Mouse (Mus musculus) cerebellum, adult 11-12 months (tissue): ENCODE data around the gene Tmprss13.

Experiments used
- DNase-seq: peaks from one replicate; pipeline ENCODE4 v3.0.0; 2022

The Tmprss13 gene

DNA sequence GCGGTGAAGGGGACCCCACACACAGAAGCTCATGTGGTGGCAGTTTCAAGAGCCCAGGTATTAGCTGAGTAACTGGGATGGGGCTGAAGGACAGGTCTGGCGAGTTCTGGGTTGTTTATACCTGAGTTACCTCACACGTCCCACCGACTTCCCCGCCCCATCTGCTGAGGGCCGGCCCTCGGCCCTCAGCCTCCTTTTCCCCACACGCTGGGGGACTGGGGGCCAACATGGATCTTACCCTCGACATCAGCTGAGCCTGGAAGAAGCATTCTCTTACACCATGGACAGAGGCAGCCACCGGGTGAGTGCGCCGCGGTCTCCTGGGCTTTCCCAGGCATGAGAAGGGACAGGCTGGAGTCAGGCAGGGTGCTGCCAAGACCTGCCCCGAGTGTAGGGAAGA is at the start of gene Tmprss13:
TSS of gene Tmprss13 (plus strand) at position 246 of the 400 bp plus-strand sequence.
- DNase-seq, result no peak

- DNase-seq, result no peak
Observed at GRCm38 (mm10) chr9:45272213-45272612, 46.7 kb upstream of the Tmprss13 start.

- DNase-seq, result no peak
Observed at GRCm38 (mm10) chr9:45274218-45274617, 44.7 kb upstream of the Tmprss13 start.

- DNase-seq, result no peak
Observed at GRCm38 (mm10) chr9:45274635-45275034, 44.3 kb upstream of the Tmprss13 start.

DNA sequence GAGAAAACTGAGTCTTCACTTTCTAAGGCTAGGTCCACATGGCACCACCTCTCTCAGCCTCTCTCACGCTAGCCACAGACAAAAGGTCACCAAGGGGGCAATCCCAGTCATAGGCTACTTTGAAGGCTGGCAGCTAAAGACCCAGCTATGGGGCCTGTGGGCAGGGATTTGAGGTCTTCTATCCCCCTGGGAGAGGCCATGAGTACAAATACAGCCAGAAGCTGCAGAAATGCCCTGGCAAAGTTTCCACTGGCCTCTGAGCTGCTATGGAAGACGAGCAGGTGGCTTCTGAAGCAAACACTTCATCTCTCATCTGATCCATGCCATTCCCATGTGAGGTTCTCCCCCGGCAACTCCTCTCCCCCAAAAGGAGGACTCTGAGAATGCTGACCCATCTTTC is 38.8 kb upstream of the Tmprss13 start:
- DNase-seq, result no peak

GRCm38 (mm10) chr9:45280891-45281290 is 38.0 kb upstream of the Tmprss13 start:
- no peak for DNase-seq

DNA sequence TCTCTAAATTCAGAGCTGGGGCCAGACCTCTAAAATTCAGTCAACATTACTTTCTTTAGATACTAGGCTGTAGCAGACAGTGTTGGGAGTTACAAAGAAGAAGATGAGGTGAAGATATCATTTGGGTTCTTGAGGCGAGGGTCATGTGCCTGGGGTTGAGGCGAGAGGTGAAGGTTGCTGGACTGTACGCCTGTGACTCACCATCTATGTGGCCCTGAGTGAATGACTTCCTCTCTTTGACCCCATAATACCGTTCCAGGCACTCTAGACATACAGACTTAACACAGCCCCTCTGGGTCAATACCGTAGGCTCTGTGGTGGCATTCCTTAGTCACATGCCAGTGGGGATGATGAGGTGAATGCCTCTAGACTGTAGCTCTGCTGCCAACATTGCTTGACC is 36.4 kb upstream of the Tmprss13 start:
- DNase-seq, result no peak

GRCm38 (mm10) chr9:45291481-45292168 is 27.3 kb upstream of the Tmprss13 start:
- peak; percentile 85 for DNase-seq

DNA sequence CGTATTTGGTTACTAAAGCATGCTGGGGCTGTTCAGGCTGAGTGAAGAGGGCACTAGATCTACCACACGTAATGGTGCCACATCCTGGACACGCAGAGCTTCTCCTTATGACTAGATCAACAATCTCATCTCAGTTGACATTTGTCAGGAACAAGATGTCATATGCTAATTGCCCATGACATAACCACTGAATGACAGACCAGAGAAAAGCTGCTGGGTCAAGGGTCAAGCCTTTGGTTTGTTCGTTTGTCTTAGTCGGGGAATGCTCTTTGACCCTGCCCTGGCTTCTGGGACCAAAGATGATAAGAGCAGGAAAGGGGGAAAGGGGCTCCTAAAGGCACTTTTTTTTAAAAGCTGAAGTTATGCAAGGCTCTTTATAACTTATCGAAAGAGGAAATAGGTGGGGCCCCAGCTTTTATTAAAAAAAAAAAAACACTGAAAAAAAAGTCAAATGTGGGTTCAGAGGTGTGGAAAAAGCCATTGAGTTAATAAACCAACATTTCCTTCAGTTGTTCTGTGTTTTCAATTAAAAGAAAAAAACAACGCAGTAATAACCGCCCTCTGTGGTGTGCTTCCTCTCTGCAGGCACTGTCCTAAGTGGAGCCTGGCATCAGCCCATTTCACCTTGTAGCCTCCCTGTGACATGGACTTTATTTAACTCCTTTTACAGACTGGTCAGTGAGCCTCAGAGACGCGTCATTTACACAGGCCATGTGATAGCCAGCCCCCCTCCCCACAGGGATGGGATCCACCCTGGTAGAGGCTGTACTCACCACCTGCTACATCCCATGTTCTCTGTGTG is 24.5 kb upstream of the Tmprss13 start:
- no peak for DNase-seq

- DNase-seq, result no peak
Observed at GRCm38 (mm10) chr9:45299231-45300006, 19.5 kb upstream of the Tmprss13 start.

DNA sequence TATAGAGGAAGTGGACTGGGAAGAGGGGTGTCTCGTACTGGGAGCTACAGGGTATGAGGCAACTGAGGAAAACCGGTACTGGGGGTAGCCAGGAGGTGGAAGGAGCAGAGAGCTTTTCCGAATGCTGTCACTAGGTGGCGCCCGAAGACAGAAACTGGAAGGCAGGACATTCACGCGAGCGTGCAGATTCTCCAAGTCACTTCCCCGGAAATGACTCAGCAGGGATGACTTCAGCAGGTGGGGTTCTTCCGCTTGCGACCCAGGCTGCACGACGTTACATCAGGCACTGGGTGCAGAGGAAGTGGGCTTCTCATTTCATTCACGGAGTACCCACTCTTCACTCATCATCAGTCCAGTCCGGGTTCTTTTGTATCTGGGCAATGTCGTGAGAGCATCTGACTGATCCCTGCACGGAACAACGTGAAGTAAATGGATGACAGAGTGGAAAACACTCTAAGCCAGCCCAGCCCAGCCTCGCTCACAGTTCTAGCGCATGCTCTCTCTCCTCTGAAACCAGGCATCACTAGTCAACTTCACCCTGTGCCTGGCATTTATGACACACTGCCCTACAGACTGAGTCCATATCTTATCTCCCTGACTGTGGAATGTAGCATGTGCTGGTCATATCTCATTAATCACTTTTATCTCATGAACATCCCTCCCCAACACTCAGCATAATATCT is 18.3 kb upstream of the Tmprss13 start:
- DNase-seq, result peak; percentile 91

- no peak for DNase-seq
Observed at GRCm38 (mm10) chr9:45301771-45302170, 17.1 kb upstream of the Tmprss13 start.

- DNase-seq, result no peak
Observed at GRCm38 (mm10) chr9:45306746-45307410, 12.0 kb upstream of the Tmprss13 start.

DNA sequence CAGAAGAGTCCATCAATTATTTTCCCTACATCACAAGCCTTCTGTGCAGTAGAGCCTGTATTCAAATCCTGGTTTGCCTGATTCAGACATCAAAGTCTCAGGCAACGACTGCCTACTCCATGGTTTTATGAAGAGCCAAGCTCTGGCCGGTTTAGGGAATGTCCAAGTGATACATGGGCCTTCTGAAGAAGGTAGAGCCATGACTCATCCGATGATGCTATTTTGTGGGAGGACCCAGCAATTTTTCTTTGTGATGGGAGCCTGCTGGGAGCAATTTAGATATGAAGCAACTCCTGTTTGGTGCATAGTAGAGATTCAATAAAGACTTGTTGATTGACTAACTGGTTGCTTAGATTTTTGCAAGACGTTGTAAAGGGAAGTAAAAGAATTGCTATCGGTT is 10.4 kb upstream of the Tmprss13 start:
- DNase-seq, result no peak

DNA sequence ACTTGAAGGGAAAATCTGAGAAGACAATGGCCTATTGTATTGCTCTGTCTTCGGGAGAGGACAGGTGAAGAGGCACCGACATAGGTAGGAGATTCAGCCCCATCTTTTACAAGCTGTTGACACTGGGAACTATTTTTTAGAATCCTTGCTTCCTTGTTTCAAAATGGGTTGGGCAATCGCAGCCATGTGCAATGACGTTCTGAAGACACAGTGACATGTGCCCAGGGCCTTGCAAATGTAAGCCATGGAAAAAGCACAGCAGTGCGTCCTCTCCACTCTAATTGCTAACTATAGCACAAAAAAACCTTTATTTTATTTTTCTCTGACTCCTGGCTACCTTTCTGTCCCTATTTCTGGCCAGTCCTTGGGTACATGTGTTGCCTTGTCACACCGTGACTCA is 7.0 kb upstream of the Tmprss13 start:
- DNase-seq, result no peak

DNA sequence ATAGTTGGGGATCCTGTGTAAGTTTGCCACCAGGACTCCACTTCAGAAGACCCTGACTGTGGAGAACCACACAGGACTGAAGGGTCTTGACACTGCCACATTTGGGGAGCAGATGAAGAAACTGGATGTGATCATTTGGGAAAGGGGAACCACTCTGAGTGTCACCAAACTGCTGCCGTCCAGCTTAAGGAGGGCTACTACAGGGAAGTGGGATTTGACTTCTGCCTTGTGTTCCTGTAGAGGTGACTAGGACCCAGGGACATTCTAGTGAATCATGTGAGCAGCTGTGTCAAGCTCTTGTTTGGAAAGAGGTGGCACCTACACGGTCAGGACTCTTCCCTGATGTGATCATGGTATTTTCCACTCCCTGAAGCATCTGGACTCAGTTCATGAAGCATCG is 5.0 kb upstream of the Tmprss13 start:
- DNase-seq, result no peak

- DNase-seq, result no peak
Observed at GRCm38 (mm10) chr9:45317635-45318034, 1.3 kb upstream of the Tmprss13 start.

- DNase-seq, result no peak
Observed at GRCm38 (mm10) chr9:45321465-45321864, 2.6 kb downstream of the Tmprss13 start.

DNA sequence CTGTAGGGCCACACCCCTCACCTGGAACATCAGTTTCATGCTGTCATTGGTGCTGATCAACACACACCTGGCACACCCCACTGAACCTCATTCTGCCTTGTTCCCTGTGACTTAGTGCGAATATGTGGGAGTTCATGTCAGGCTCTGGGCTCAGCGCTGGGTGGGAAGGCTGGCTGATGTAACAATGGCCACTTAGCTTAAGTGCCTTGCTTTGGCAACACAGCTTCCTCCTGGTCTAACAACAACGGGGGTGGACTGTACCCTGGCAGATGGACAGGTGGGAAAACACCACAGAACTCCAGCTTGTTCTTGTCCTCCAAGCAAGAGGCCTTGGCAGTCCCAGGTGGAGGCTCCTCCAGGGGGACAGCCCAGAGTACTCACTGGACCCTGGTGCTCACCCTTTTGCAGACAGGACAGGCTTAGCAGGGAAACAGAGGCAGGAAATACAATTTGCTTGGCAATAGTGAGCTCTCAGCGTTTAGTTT is 3.1 kb downstream of the Tmprss13 start:
- DNase-seq, result no peak

DNA sequence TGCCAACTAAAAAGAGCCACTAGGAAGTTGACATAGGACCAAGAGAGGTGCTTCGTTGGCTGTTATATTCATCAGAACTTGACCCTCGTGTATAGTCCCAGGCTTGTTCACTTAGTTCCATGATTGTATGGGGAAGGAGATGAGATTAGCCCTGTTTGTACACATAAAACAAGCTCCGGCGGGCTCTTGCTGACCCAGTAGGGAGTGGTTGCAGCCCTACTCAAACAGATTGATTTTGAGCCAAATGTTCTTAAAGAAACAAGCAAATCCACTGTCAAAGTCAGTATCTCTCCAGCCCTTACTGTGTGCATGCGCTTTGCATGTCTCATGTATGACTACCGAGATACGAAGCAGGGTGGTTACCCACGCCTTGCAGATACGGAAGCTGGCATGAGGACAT is 7.5 kb downstream of the Tmprss13 start:
- DNase-seq, result no peak

GRCm38 (mm10) chr9:45328263-45328662 is 9.4 kb downstream of the Tmprss13 start:
- DNase-seq, result no peak

DNA sequence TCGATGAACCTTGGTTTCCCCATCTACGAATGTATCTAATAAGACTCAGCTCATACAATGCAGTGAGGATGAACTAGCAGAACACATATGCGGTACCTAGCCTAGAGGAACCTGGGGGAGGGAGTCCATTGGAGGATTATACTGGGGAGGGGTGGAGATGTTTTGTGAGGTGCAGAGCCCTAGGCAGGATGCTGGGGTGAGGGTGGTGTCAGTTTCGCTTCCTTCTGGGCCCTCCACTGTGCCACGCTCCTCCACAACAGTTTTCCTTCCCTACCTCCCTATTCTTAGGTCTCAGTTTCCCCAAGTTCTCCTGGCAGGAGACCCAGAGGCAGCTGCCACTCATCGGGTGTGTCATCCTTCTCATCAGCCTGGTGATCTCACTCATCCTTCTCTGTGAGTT is 10.7 kb downstream of the Tmprss13 start:
- DNase-seq, result no peak
